Mouse (Mus musculus) gastrocnemius, postnatal 25 days (tissue): ENCODE data around the gene Calml3. TPM values are rescaled to one million over a fixed set of nuclear protein-coding genes. Genes with fewer than 3 reads are reported as not detected.

Experiments
- DNase-seq: peaks from one replicate; pipeline ENCODE4 v3.0.0; 2022
- total RNA-seq, 2 experiments: library from RNA; stranded (reverse); gene quantifications; 1 replicate in 1 of 2; 2 replicates in 1 of 2; pipeline ENCODE4 v1.2.3; 2021

Gene Calml3
- total RNA-seq, 2 experiments from 2014 or later = not detected

DNA sequence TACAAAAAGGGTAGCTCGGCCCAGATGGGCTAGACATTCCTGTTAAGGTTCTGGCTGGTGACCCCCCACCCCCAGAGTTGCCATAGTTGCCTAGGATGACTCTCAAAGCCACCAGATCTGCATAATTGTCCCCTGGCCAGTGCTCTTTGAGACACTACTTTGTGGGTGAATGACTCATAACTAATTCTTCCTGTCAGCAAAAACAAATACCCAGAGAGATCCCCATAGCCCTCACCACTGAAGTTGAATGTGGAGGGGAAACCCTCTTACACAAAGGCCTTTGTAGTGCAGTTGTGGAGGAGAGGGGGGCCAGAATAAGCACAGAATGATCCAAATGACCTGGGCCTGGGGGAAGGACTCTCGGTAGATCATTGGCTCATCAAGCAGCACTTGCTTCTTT, 21.6 kb downstream of the Calml3 start:
- DNase-seq = no peak

DNA sequence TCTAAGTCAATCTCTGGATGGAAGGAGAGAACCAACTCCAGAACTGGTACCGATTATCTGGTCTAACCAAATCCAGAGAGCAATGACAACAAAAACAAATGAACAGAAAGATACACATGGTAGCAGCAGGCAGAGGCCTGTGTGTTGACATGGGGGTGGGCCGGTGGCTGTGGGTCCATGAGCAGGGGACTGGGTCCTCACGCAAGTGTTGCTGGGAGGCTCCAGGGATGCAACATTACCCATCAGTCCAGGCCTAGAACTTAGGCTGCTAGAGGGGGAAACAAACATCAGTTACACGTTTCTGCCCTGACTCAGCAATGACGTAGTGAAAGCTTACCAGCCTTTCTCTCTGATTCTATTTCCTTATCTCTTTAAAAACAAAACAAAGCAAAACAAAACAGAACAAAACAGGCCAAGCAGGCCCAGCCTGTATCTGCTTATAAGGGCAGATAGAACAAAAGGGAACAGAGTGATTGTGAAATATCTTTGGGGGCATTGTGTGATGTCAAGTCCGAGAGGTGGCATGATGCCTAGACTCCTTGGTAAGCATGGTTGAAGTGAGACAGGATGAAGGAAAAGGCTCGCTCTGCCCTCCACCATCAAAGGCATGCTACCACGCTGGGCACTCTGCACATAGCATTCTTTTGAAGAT, 24.4 kb downstream of the Calml3 start:
- no peak for DNase-seq

DNA sequence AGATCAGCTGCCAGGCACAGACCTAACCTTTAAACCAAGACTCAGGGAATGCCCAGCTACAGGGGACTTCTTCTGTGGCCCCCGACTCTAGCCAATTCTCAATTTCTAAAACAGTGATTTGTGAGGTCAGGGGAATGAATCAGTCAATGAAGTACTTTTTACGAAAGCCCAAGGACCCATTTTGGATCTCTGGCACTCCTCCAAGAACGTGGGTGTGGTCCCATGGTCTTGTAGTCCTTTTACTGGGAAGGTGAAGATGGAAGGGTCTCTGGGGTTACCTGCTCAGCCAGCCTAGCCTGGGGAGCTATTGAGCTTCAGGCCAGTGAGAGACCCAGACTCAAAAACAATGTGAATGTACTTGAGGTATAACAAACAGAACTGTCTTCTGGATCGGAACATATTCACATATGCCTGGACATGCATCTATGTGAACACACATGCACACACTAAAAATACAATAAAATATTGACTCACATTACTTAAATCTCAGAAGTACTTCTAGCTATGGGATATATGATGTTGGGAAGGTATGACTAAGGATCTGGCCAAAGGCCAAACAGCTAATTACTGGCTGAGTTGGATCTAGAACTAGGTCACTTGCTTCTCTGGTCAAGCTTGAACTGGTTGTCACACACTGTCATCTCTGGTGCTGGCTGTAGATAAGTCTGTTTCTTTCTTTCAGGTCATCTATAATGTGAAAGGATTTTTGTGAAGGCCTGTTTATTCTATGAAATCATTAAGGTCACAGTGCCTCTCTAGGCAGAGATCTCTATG, 25.3 kb downstream of the Calml3 start:
- DNase-seq = no peak

DNA sequence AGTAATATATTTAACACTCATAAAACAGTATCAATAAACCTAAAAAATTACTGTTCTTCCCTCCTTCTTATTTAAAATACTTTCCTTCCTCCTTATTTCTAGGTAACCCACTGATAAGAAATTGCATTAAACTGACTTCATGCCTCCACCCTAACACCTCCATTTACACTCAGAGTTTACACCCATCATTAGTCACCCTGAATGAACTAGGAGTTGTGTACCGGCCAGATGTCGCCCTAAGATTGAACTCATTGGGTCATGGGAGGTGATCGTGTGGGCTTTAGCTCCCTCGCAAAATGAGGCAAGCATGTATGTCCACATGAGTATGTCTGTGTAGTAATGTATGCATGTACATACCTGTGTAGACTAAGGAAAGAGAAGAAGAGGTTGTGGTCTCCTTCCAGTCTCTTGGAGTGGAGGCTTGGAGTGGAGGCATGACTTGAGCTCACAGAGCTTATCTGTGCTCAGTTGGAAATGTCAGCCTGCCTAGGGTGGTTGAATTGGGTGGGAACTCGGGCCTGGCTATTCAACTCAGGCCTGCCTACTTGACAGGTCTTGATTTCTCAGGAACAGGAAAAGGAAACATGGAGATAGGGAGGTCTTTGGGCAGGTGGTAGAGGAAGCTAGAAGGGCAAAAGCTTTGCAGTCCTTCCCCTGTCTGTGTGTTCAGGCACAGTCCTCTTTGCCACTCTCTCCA, 26.8 kb downstream of the Calml3 start:
- DNase-seq = no peak

DNA sequence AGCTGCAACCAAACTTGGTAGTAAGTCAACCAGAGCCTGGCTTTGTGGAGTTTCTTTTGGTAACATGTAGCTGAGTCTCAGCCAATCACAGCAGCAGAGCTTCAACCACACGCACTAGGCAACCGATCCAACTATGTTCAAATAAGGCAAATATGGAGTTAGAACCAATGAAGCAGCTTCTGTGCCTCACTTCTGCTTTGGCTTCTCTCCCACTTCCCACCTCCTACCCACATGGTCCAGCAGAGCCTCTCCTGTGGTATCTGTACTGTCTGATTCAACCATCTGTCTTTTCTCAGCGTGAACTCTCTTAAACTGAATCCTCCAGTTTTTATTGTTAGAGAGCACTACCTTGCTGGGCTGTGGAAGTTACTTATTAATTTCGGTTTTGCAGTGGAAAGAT, 27.7 kb downstream of the Calml3 start:
- no peak for DNase-seq

DNA sequence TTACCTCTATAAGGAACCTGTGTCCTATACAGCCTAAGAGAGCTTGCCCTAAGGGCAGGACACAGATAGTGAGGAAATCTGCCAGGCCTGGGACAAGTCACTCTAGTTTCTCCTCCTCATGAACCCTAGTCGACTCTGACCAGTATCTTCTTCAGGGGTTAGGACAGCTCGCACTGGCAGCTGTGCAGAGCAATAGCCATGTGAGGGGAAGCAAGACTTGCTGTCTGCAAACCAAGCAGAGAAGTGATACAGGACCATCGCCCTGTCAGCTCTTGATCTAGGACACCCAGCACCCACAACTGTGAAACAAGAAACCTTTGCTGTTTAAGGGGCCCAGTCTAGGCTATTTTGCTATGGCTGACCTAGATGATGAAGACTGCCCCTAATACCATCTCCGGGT, 29.1 kb downstream of the Calml3 start:
- DNase-seq = peak; percentile 14

DNA sequence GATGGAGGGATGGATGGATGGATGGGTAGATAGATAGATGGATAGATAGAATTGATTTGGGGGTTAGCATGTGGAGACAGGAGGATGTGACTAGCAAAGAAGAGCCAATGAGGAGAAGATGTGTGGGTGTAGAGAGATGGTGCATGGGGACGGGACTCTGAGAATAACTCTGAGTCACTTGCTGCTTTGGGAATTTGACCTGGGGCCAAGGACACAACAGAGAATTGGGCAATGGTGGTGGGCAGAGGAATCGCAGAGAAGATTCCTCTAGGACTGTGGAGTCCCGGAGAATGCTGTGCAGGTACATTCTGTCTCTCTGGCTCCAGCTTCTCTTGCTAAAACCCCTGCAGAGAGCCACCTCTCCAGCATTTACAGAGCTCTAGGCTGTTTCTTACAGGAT, 29.8 kb downstream of the Calml3 start:
- DNase-seq = no peak

DNA sequence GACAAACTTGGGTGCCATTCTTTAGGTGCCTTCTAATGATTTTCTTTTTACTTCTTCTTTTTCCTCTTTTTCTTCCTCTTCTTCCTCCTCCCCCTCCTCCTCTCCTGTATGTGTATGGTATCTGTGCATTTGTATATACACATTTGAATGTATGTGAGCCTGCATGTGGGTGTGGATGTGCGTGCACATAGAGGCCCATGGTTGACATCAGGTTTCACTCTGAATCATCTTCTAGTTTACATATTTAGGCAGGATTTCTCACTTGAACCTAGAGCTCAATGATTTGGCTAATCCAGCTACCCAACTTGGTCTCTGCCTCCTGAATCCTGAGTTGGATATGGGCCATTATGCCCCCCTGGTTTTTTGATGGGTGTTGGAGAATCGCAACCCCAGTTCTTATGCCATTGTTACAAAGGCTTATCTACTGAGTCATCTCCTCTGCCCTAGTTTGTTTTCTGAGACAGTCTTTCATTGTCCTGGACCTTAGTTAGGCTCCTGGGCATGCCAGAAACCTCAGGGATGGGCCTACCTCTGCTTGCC, 30.9 kb downstream of the Calml3 start:
- no peak for DNase-seq

DNA sequence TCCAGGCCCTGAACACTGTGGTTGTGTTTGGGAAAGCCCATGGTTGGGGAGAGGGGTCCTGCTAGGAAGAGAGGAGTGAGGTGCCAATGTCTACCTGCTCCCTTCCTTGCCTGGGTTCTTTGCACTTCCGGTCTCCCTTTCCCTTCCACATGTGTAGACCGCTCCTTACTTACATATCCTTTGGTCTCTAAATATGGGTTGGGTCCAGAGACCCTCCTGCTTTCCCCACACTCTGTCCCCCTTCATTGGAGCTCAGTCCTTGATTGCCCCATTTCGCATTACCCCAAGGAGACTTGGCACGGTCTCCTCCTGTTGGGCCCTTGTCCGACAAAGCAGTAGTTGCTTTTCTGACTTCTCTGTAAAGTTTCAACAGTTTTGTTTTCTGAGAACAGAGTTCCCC, 32.9 kb downstream of the Calml3 start:
- no peak for DNase-seq

DNA sequence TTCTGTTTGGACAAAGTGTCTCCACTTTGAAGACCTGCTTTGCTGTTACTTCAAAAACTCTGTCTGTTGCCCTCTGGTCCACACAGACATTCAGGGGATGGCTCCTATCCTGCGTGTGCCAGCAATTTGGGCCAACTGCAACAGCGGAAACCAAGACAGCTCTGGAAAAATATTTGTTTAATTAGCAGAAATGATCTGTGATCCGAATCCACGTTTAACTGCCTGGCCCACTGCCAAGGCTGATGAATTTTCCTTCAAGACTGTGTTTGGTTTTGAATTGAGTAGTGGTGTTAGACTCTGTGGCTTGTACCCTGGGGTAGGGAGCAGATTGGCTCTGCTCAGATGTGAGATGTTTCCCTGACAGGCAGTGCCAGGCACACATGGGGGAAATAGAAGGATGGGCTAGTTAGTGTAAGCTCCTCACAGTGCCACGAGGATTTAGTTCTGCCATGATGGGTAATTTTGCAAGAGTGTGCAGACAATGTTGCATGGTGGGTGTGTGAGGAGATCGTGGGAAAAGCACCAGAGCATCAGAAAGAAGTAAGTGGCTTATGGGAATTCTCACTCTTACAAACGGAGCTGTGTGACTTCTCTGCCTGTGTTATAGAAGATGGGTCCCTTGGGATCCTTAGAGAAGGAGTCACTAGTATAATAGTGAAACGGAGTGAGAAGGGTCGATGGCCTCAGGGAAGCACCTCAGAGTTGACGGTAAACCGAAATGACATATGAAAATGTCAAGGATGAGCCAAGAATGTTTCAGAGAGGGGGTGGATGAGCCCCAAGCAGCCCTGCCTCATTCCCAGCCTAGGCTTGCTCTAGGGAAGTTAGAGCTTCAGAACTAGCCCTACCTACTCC, 33.7 kb downstream of the Calml3 start:
- peak; percentile 10 for DNase-seq

DNA sequence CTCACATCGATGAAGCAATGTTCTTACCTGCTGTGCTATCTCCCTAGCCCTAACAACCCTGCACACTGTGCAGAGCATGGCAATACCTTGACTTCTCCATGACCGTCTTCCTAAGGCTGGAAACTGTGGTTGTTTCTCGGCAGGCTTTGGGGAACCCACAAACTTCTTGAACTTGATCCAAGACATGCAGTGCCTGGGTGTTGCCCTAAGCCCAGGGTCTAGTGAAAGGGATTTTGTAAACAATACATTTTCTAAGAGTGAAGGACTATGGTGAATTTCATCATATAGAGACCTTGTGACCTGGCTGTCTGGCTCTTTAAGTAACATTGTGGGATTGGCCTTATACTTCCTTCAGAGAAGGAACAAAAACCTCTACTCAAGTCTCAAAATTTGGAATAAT, 34.6 kb downstream of the Calml3 start:
- DNase-seq = no peak

DNA sequence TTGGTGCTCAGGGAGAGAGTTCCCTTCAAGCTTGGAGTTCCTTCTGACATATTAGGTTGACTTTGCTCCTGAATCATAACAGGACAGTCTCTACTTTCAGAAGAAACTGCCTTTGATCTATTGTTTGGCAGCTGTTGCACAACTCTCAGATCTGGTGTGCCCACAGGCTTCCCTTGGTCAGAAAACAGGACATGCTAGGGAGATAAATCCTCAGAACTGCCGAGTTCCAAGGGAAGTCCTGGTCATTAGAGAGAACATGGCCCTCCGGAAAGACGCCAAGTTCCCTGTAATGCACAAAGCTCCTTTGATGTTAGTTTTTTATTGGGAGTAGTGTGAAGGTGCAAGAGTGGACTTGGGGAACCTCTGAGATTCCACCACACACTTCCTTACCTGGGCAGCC, 35.5 kb downstream of the Calml3 start:
- no peak for DNase-seq

DNA sequence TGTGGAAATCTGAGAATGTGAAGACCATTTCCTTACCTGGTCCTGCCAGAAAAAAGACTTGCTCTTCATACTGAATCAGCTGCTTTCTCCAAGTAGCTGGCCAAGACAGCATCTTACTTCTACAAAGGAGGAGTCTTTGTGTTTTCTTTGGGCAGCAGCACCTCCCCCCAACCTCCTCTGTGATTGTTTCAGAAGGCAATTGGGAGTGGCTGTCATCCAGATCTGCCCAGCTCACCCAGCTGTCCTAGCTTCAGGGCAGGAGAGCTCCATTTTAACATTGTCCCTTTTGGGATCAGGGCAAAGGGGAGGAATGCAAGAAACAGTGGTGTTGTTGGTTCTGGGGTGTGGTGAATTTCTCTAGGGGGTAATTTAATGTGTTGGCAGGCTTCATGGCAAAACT, 37.0 kb downstream of the Calml3 start:
- DNase-seq = no peak

DNA sequence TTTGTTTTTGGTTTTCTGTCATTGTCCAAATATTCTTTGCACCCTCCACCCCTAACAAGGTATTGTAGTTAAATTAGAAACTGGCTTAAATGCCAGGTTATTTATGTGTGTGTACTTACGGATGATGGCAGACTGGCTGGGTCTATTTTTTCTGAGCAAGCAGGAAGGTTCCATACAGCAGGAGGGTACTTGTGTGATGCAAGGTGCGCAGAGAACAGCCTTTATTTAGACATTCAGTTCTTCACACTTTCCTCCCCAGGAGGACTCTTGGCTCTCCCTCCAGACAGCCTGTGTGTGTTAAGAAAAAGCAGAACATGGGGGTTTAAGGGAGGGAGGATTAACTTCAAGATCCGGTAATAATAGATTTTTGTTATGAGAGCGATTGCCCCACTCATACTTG, 38.3 kb downstream of the Calml3 start:
- no peak for DNase-seq

DNA sequence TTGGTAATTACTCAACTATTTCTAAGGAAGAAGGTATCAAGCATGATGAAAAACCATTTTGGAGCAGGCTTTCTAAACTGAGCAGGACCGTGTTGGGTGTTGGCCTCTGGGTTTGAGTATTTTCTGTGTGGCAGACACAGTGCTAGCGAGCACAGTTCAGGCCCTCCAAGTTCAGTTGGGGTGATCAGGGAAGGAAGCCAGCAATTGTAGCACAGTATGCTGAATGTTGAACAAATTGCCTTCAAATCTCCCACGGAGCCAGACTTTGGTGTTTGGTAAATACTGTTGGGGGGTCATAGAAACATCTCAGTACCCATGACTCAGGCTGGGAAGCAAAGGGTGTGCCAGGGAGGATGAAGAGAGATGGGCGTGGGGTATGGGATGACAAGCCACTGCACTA, 43.0 kb downstream of the Calml3 start:
- no peak for DNase-seq

DNA sequence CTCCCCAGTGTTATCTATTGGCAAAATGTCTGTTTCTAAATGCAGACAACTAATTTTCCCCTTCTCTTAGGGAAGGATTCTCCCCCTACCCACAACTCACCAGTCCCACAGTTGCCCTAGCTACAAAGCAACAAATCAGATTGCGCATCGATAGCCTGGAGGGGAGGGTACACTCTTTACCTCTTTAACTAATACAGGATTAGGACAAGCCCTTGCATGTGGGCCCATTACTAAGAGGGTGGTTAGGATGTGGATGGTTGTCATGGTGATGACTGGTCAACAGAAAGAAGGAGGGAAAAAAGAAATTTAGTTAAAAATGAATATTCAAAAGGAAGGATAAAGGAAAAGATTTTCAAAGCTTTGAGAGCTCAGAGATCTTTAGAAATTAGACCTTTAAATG, 45.8 kb downstream of the Calml3 start:
- DNase-seq = no peak

DNA sequence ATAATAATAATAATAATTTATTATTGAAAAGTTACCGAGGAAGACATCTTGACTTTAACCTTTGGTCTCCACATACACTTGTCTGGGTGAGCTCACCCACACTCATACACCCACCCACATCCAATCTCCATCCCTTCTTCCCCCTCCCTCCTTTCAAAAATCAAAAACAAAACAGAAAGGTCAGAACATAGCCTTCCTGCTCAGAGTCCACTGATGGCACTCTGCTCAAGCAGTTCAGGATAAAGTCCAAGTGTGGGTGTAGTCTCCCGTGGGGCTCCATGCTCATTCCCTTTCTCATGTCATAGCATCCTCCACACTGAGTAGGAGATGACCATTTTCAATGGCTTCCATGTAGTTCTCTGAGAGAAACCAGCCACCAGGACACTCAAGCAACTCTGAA, 50.8 kb downstream of the Calml3 start:
- no peak for DNase-seq

Other genes with a start within 250 kb of the Calml3 start
- 1 to 10 TPM; 6.6 to 7.6 TPM for gene Fam208b, start 193.2 kb downstream of the Calml3 start, total RNA-seq
- gene Asb13, start 170.3 kb downstream of the Calml3 start, total RNA-seq = 10 to 100 TPM in 1 of 2 experiments, 1 to 10 TPM in 1; 9.9 to 10.4 TPM
- not detected for gene Calm4, start 33.4 kb upstream of the Calml3 start, total RNA-seq
- not detected for gene Calm5, start 49.9 kb upstream of the Calml3 start, total RNA-seq
- 10 to 100 TPM; 38.7 to 43.5 TPM for gene Net1, start 113.9 kb upstream of the Calml3 start, total RNA-seq
- gene Tubal3, start 114.0 kb upstream of the Calml3 start, total RNA-seq = not detected
- not detected for gene Ucn3, start 141.0 kb upstream of the Calml3 start, total RNA-seq
- 1 to 10 TPM; 1.6 to 1.7 TPM for gene Akr1c14, start 244.7 kb upstream of the Calml3 start, total RNA-seq